Mouse (Mus musculus) liver, embryonic 11.5 days (tissue): ENCODE measurements around the gene 3300002I08Rik. TPM values are rescaled to one million over a fixed set of nuclear protein-coding genes. Genes with fewer than 3 reads are reported as not detected.
A peak's percentile ranks its signal among the peaks of the same experiment; 100 is the strongest.
"Not testable (repeated sequence)": the region's sequence is repeated elsewhere in the genome, so short reads cannot be mapped to it uniquely, and the experiment has no call there.

ENCODE experiments used
- ATAC-seq: fragments of 200-750 bp; cut with Nextera tagmentation; replicated peaks from 2 replicates; pipeline ENCODE4 v1.8.0; 2017; ENCODE audit warnings: moderate number of reproducible peaks, mild to moderate bottlenecking, moderate TSS enrichment, moderate library complexity; ENCODE audit not compliant: low FRiP score
- DNase-seq: peaks from one replicate; pipeline ENCODE4 v3.0.0-alpha.2; 2017; ENCODE audit warnings: low spot score
- H3K27ac ChIP-seq: fragments of 300-500 bp; sonication (generic); 2 replicates; pipeline ENCODE4 v1.5.1; 2014; ENCODE audit warnings: mild to moderate bottlenecking, low read depth, low read length, control low read depth
- H3K27me3 ChIP-seq: fragments of 300-500 bp; sonication (generic); replicated peaks from 2 replicates; pipeline ENCODE4 v1.6.1; 2014; ENCODE audit warnings: low read length, mixed read lengths; ENCODE audit not compliant: control insufficient read depth, insufficient read depth
- H3K36me3 ChIP-seq: fragments of 300-500 bp; sonication (generic); 2 replicates; pipeline ENCODE4 v1.6.1; 2014; ENCODE audit warnings: mild to moderate bottlenecking, low read length, moderate library complexity, mixed read lengths; ENCODE audit not compliant: control insufficient read depth, insufficient read depth
- H3K4me1 ChIP-seq: fragments of 300-500 bp; sonication (generic); replicated peaks from 2 replicates; pipeline ENCODE4 v1.6.1; 2014; ENCODE audit warnings: low read length, mixed read lengths; ENCODE audit not compliant: control insufficient read depth, insufficient read depth
- H3K4me2 ChIP-seq: fragments of 300-500 bp; sonication (generic); 2 replicates; pipeline ENCODE4 v1.6.1; 2014; ENCODE audit warnings: mild to moderate bottlenecking, control low read depth, moderate library complexity
- H3K4me3 ChIP-seq: fragments of 300-500 bp; sonication (generic); 2 replicates; pipeline ENCODE4 v1.5.1; 2014; ENCODE audit warnings: low read depth, low read length, control low read depth
- H3K9ac ChIP-seq: fragments of 300-500 bp; sonication (generic); 2 replicates; pipeline ENCODE4 v1.6.1; 2014; ENCODE audit warnings: low read depth, low read length, control low read depth
- H3K9me3 ChIP-seq: fragments of 300-500 bp; sonication (generic); 2 replicates; pipeline ENCODE4 v1.6.1; 2016; ENCODE audit warnings: low read length, inconsistent platforms, mixed read lengths; ENCODE audit not compliant: control insufficient read depth
- WGBS: fragments of 180-500 bp; shearing (Covaris S2); extraction: QIAGEN DNeasy Blood & Tissue Kit; methylation state at CpG from one replicate; pipeline ENCODE4 v1.1.7; 2014; 5-methylcytosine and 5-hydroxymethylcytosine counted together
- polyA plus RNA-seq: library from polyadenylated mRNA; unstranded; fragments of >200 nt; fragmentation: Nextera tagmentation; extraction: Ambion mirVana; gene quantifications from 2 replicates; pipeline ENCODE4 v1.2.1, GENCODE M21; 2014

The 3300002I08Rik gene
- polyA plus RNA-seq, 1 experiment from 2014 or later = 4.4 TPM

DNA sequence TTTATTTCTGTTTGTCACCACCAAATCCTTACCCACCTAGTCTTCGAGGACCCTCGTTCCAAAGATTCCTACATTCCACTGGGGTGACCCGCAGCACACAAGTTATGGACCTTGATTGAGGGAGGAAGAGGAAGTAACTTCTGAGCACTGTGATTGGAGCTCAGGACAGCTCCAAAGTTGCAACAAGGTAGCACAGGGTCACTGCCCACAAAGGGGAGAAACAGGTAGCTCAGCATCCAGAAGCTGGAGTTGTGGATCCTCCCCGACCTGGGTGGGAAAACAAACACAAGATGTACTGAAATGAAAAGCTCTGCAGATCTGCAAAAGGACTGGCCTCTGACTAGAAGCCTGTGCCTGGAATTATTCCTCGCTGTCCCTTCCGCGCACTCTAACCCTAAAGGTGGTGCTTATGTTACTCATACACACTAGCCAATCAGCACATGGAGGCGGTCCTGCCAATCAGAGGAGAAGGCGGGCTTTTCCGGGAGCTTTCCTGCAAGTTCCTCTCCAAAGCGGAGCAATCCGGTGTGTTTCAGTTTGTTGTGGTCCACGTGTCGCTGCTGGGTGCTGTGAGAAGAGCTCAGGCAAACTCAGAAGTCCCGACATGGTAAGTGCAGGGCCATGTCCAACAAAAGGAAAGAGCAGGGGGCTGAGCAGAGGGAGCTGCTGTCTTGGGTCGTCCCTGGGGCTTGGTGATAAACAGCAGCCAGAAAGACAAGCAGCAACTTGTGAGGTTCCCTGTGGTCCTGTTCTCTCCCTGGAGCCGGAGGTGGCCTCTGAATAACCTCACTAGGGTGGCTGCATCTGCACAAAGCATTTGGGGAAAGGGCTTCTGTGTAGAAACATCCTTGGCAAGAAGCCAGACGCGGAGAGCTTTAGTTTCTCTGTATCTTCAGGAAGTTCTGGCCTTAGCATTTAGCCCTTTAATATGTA lies 51.3 kb downstream of the 3300002I08Rik start:
- not testable (repeated sequence) for H3K36me3 ChIP-seq, H3K27me3 ChIP-seq, H3K27ac ChIP-seq, H3K4me1 ChIP-seq, H3K9me3 ChIP-seq
- peak overlapping the region; percentile 63 for H3K4me2 ChIP-seq
- ATAC-seq (peak; percentile 99), DNase-seq (peak; percentile 78)
- WGBS = 8% methylated on average over 19 of the region's 19 CpGs
- H3K4me3 ChIP-seq = peak overlapping the region; percentile 61
- peak overlapping the region; percentile 70 for H3K9ac ChIP-seq

DNA sequence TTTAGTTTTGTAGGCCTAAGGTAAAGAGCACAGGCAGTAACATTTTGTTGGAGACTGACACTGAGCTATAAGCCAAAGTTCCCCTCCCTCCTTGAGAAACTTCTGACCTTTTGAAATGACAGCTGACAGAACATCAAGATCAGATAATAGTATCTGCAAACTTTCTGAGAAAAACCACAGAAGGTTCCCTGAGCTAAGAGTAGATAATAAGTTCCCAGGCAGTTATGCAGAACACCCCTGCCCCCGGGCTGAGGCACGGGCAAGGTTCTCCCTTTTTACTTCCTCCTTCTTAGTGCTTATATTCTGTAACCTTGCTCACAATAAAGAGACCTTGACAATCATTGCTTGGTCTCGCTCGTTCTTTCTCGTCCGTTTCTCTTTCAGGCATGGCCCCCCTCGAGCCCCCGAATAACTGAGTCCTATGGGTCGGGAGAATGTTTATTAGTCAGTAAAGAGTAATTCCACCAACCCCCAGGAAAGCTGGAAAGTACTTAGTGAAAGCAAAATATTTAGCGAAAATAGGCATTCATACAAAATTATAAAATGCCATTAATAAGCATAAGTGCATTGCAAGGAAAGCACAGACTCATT lies 55.3 kb downstream of the 3300002I08Rik start:
- H3K27ac ChIP-seq = no peak overlapping the region
- no peak overlapping the region for H3K4me3 ChIP-seq
- no peaks in the 10 kb centered on the region for H3K27me3 ChIP-seq
- no peaks in the 10 kb centered on the region for H3K9me3 ChIP-seq
- no peak overlapping the region for H3K9ac ChIP-seq
- H3K4me2 ChIP-seq = no peak overlapping the region
- H3K4me1 ChIP-seq = no peaks in the 10 kb centered on the region
- DNase-seq (no peak), ATAC-seq (no peak)
- 72% methylated on average over 10 of the region's 10 CpGs for WGBS
- H3K36me3 ChIP-seq = no peaks in the 10 kb centered on the region

DNA sequence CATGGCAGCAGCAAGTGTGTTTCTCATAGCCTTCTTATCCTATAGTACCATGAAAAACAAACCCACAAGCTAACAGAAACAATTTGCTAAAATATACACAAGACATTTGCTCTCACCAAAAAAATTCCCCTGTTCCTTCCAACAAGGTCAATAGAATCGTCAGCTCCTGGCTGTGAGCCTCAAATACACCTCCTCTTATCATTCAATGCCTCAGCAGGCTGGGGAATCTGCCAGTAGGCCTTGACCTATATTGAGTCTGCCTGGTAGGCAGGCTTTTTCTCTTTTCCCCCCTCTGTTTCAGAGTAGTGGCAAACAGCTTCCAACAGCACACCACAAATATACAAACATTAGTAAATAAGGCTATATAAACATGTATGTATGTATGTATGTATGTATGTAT lies 63.5 kb downstream of the 3300002I08Rik start:
- Histone ChIP-seq H3K27ac (no peak overlapping the region), H3K9me3 (no peaks in the 10 kb centered on the region), H3K4me1 (no peaks in the 10 kb centered on the region), H3K4me3 (no peak overlapping the region), H3K4me2 (no peak overlapping the region), H3K27me3 (no peaks in the 10 kb centered on the region), H3K9ac (no peak overlapping the region), H3K36me3 (no peaks in the 10 kb centered on the region)
- ATAC-seq (no peak), DNase-seq (no peak)
- 33% methylated on average over 1 of the region's 1 CpGs for WGBS

GRCm38 (mm10) chr2:150293669-150294068 lies 68.9 kb downstream of the 3300002I08Rik start:
- no peak for DNase-seq
- WGBS = 67% methylated on average over 6 of the region's 6 CpGs
- H3K27me3 ChIP-seq = no peaks in the 10 kb centered on the region
- H3K9me3 ChIP-seq = no peaks in the 10 kb centered on the region
- no peaks in the 10 kb centered on the region for H3K36me3 ChIP-seq
- H3K4me2 ChIP-seq = no peak overlapping the region
- H3K9ac ChIP-seq = no peak overlapping the region
- H3K4me3 ChIP-seq = no peak overlapping the region
- no peak overlapping the region for H3K27ac ChIP-seq
- no peak for ATAC-seq
- no peaks in the 10 kb centered on the region for H3K4me1 ChIP-seq

Other genes starting within 250 kb of the 3300002I08Rik start
- 6.9 and 7.4 TPM in 2 replicates for gene Zfp120, start 226.1 kb downstream of the 3300002I08Rik start, polyA plus RNA-seq
- gene Gm10770, start 183.1 kb downstream of the 3300002I08Rik start, polyA plus RNA-seq = not detected in 2 replicates
- not detected in 2 replicates for gene Gm14139, start 181.0 kb downstream of the 3300002I08Rik start, polyA plus RNA-seq
- 4.1 and 4.5 TPM in 2 replicates for gene Zfp937, start 144.7 kb downstream of the 3300002I08Rik start, polyA plus RNA-seq
- 2.4 and 3.3 TPM in 2 replicates for gene Gm21994, start 107.2 kb downstream of the 3300002I08Rik start, polyA plus RNA-seq
- gene Gm14124, start 105.2 kb downstream of the 3300002I08Rik start, polyA plus RNA-seq = not detected in 2 replicates
- 1.5 and 2.7 TPM in 2 replicates for gene Gm10130, start 39.1 kb downstream of the 3300002I08Rik start, polyA plus RNA-seq
- gene Zfp442, start 88.7 kb upstream of the 3300002I08Rik start, polyA plus RNA-seq = 3.1 and 4.0 TPM in 2 replicates
- 0.14 and 0.29 TPM in 2 replicates for gene Zfp345, start 122.3 kb upstream of the 3300002I08Rik start, polyA plus RNA-seq
- 3.7 and 4.2 TPM in 2 replicates for gene Cst7, start 207.7 kb upstream of the 3300002I08Rik start, polyA plus RNA-seq
- gene Apmap, start 245.8 kb upstream of the 3300002I08Rik start, polyA plus RNA-seq = 35.0 and 38.9 TPM in 2 replicates